Mouse (Mus musculus) lung, postnatal 25 days (tissue): ENCODE data around the gene Phyh.

Experiments
- DNase-seq: peaks from one replicate; pipeline ENCODE4 v3.0.0; 2022; ENCODE audit warnings: low spot score

Gene Phyh

DNA sequence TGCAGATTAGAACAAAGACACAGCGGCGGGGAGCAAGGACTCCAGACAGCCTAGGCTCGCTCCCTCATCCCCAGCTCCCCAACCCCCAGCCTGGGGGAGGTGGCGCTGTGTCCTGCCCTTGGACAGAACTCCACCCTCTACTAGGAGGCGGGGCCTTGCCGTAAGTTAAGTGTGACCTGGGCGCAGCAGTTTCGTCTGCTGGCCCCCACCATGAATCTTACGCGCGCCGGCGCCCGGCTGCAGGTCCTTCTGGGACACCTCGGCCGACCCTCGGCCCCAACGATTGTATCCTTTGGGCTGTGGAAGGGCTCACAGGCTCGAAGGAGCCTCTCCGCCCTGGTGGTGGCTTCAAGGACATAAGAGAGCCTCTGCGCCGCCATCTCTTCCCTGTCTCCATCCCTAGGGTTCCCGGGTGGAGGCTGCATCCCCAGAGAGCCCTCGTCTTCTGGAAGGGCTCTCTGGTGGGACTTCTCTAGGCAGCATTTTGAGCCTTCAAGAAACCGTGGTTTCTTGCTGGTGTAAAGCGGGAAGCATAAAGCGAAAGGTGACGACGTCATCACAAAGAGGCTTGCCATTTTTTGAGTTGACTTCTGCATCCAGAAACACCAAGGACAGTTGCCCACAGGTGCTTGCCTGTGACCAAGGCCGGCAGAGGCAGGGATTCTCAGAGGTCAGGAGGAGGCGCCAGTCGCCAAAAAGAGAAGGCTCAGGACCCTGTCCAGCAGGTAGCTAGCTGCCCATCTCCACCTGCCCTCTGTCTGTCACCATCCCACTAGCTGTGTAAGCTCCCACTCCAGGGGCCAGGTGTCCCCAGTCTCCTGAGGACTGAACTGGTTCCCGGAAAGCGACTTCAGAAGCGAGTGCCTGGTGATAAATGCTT lies at the start of gene Phyh:
Gene Phyh (plus strand): TSS at position 160 of the 880 bp plus-strand sequence.
- peak; percentile 91 for DNase-seq

DNA sequence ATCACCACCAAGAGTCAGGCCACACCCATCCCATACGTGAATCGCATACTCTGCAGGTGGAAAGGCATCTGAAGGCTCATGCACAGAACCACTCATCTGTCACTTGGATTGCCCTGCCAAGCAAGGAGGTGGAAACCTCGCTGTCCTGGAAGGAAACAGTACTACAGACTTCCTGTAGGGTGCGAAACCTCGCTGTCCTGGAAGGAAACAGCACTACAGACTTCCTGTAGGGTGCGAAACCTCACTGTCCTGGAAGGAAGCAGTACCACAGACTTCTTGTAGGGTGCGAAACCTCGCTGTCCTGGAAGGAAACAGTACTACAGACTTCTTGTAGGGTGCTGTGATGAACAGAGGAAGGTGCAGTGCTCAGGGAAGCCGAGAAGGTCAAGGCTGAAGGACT lies 46.1 kb upstream of the Phyh start:
- no peak for DNase-seq

DNA sequence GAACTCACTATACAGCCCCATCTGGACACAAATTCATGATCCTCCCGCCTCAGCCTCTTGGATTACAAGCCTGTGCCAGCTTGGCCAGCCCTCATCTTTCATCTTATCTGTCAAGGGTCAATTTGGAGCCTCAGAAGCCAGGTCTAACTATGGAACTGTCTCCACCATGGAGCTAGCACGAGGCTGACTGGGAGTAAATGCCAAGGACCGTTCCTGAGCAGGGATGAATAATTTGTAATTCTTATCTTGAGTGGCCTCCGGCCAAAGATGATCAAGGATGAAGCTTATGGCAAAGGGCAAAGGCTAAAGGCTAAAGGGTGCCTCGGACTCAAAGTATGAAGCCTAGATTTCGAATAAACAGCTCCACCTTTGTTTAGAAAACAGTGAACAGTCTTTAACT lies 45.5 kb upstream of the Phyh start:
- DNase-seq: no peak

DNA sequence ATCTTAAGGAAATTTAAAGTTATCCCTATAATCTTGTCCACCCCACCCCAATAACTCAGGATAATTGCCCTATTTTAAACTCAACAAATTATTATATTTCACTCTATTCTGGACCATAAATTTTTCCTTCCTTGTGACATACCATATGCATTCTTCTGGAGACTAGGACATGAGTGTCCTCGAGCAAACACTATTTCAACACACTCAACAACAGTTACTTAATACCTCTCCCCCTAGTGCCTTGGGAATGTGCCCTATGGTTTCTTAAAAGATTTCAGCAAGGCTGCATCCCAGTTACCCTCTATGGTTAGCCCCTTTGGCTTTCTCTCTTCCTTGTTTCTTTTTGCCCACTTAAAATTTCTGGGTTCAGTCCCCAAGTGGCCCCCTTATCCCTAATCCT lies 43.7 kb upstream of the Phyh start:
- no peak for DNase-seq

DNA sequence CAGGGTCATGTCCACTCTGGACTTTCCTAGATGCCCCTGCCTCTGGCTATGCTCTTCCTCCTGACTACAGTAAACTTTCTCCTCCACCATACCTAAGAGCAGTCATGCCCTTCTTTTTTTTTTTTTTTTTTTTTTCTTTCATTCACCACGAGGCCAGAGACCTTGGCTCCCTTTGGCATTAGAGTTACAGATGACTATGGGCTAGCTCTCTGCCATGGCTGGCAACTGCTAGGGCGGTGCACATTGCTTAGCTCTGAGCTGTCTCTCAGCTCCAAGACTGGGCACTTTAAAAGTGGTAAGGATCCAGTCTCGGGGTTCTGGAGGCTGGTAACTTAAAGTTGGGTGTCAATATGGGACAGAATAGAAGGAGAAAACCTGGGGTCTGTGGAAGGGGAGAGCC lies 42.7 kb upstream of the Phyh start:
- DNase-seq: no peak

DNA sequence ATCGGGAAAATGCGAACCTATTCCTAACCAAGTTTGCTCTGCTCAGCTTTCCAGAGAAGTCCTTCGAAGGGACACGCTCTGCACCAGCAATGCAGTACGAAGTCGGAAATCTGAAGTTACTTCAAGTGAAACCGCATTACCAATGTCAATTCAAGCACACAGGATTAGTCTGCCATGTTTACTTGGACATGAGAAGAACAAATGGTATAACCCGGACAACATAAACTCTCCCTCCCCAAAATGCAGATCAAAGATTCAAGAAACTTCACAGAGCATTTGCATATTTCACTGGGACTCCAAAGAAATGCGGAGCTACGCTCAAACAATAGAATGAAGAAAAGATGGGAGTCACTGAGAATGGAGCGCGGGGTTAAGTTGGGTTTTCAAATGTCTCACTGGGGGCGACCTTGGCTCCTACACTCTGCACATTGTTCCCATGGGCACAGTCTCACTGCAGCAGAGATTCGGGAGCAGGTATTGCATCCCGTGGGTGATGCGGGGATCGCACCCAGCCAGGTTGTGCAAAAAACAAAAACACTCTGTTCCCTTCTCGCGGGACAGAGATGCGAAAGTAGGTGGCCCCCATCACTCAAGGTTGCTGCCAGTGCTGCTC lies 38.0 kb upstream of the Phyh start:
- no peak for DNase-seq

DNA sequence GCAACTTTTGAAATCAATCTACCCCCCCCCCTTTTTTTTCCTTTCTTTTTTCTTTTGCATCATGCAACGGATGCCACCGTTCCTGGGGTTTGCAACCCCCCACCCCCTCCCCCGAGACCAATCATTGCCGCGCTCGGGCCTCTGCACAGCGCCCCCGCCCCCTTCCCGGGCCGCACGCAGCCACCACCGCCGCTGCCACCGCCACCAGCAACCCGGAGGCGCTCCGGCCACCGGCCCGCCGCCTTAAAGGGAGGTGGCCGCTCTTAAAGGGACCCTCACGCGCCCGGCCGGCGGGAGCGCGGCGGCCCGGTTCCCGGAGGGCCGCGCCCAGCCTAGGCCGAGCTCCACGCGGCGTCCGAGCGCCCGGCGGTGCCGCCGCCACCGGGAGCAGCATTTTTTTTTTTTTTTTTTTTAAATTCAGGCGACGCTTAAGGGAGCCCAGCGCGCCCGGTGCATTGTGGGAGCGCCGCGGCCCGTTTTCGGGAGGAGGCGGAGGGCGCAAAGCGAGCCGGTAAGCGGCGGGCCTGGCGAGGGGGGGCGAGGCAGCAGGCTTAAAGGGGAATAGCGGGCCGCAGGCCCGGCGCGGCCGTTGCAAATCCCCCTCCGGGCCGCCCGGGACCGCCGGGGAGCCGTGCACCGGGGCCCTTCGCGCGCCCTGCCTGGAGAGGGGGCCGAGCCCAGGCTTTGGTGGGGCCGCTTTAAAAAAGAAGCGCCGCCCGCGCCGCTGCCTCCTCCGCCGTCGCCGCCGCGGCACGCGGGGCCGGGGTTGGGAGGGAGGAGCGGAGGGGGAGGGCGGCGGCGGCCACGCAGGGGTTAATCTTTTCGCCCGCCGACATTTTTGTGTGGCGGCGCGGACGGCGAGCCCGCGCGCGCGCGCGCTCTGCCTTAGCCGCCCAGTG lies 37.2 kb upstream of the Phyh start, which contains the start of gene Sephs1:
Gene Sephs1 (plus strand): TSS at position 215 of the 899 bp plus-strand sequence.
- DNase-seq: peak; percentile 80

DNA sequence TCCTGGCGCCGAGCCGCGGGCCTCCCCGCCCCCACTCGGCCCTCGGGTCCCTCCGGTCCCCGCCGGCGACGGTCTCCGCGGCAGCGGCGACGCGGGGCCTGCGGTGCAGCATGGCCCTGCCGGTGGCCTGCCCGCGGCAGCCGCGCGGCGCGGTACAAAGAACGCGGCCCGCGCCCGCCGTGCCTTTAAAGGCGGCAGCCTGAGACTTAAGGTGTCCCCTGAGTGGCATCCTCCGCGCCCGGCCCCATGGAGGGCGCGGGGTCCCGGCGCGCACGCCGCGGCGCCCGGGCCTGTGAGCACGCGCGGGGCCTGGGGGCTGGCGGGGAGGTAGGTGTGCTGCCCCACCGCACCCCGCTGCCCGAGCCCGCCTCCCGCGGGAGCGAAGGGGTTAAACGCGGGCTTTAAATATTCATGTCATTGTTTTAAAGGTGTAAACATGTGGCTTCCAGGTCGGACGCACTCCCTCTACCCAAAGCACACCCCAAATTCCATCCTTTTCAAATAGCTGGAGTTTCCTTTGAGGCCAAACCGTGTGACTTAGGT lies 36.5 kb upstream of the Phyh start:
- peak; percentile 65 for DNase-seq

DNA sequence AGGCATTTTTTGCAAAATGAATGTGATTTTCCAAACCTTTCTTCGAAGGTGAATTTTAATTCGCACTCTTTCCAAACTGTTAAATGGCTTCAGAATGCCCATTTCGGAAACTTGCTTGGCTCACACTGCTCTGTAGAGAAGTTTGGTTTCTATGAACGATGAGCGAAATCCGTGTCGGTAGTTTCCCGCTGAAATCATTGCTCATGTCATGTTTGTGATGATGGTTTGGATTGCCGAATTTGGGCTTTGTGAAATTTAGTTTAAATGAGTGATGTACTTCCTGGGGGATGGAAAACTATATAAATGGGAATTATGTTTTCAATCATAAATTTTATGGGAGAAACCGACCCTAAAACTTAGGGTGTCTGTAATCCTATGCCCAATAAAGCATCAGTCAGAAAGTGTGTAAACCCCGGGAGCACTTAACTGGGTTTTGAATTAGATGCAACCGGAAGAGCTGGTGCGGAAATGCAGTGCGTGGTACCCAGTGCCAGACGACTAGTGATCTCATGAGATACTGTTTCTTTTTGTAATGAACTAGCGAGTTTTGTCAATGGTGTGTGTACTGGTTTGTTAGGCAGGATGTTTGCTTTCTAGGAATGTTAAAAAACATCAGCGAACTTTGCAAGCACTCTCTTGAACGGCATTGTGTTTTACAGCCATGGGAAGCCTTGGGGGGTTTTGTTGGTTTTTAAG lies 35.7 kb upstream of the Phyh start:
- no peak for DNase-seq

DNA sequence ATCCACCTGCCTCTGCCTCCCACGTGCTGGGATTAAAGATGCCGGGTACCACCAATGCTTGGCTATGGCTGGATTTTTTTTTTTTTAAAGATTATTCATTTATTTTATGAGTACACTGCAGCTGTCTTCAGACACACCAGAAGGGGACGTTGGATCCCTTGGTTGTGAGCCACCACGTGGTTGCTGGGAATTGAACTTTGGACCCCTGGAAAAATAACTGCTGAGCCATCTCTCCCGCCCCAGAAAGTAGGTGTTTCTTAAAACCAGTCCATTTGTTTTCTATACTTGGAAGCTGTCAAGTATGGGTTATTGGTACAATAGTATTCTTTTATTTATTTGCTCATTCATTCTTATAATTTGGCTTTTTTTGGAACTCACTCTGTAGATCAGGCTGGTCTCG lies 31.9 kb upstream of the Phyh start:
- DNase-seq: no peak

DNA sequence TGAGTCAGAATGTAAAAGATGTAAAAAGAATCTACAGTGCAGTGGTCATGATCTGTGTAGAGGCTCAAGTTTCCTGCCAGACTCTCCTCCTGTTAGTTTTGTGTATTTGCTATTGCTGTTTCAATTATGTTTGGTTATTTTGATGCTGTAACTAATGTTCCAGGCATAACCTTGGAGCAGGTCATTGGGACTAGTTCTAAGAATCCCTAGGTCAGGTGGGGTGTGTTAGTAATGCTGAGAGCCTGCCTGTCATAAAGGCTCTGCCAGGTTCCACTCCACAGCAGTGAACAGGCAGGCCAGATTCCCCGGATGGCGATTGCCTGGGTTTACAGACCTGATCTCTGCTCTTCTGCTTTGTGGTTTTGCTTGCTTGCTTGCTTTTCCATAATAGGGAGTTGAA lies 23.2 kb upstream of the Phyh start:
- DNase-seq: no peak

DNA sequence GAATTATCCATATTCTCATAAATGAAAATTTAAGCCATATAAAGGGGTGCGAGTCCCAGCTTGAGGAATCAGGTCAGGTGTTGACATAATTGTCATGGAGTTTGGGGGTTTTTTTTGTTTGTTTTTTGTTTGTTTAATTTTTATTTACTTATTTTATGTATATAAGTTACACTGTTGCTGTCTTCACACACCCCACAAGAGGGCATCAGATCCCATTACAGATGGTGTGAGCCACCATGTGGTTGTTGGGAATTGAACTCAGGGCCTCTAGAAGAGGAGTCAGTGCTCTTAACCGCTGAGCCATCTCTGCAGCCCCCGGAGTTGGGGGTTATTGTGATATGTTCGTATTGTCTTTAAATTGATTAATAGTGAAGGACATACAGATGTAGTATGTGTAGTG lies 21.8 kb upstream of the Phyh start:
- DNase-seq: no peak

DNA sequence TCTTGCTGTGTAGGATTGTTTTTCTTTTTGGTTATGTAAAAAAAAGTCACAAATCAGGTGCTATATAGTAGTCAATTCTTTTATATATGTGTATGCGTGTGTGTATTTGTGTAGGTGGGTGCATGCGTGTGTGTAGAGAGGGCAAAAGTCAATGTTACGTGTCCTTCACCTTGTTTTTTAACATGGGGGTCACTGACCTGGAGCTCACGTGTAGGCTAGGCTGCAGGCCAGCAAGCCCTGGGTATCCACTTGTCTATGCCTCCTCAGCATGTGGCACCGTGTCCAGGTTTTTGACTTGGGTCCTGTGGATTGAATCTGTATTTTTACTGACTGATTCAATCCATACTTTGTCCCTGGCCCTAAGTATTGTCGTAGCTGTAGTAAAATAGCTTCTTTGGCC lies 18.2 kb upstream of the Phyh start:
- DNase-seq: no peak

DNA sequence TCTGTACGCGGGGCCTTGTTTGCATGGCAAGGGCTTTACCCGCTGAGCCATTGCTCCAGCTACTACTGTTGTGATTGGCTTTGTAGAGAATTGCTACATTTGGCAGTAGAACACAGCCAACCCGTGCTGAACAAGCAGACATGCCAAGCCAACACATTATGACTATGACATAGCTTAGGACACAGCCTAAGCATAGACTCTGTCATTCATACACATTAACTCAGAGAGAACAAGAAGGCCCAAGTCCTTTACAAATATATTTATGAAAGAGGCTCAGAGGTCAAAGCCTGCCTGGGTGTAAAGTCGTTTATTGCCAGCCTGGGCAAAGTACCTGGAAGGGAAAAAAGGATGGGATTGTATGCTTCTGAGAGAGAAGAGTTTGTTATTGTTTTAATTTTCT lies 16.5 kb upstream of the Phyh start:
- no peak for DNase-seq

DNA sequence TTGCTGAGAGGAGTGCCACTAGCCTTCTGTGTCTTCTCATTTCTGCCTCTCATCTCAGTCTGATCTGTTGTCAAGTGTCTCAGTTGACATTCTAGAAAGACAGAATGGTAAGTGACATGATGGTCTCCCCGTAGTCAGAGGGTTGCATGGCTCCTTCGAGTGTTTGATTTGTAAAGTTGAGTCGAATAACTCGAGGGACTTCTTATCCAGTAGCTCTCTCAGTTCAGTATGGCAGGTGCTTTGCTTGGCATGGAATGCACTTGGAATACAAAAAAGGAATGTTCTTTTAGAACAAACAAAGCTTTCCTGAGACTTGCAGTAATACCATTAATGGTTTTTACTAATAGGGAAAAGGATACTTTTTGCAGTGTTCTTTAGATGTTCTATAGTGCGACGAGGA lies 11.7 kb upstream of the Phyh start:
- DNase-seq: peak; percentile 42

DNA sequence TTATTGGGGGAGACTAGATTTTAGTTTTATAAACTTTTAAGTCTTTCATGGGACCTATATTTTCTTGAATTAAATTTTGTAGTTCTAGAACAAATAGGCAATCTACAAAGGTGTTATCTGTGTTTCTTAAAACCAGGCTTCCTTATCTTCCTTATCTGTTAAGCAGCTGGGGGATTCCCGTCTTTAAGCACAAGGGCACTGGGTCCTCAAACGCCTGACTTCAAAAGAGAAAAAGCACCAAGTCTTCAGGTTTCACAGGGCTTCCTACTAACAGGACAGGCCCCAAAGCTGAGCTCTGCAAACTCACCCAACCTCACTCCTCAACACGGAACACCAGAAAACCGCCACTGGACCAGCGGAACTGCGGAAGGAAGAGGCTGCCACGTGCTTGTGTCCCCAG lies 10.9 kb upstream of the Phyh start:
- DNase-seq: no peak

DNA sequence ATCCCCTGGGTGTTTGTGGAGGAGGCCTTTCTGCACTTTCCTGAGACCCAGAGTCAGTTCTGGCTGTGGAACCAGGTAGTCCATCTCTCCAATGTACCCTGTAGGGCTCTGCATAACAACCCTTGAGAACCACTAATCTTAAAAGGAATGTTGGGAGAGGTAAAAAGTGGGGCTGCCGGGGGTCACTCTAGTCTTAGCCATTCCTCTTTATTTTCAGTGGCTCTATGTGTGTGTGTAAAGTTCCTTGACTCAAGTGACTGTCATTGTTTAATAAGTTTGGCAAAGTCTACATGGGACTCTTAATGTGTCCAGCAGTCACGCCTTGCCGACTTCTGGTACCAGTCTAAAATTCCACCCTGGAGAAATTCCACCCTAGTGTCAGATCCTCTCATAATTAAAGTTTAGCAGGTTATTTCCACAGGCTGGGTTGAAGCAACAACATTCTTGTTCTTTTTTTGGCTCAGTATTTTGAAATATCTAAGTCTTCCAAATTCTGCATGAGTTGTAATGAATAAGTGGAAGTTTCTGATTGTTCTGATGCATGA lies 10.0 kb upstream of the Phyh start:
- DNase-seq: peak; percentile 27

DNA sequence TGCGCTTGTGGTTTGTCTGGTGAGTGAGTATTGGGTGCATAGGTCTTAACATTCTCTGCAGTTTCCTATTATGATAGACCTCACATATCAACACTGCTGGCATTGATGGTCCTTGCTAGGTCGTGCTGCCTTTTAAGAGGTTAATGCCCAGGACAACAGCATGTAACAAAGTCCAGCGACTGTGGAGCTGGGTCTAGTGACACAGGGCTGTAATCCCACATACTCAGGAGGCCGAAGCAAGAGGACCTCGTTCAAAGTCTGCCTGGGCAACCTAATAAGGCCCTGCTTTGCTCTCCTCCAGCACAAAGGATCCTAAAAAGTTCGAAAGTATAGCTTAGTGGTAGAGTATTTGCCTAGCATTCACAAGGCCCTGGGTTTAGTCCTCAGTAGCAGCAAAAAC lies 8.9 kb upstream of the Phyh start:
- DNase-seq: no peak

DNA sequence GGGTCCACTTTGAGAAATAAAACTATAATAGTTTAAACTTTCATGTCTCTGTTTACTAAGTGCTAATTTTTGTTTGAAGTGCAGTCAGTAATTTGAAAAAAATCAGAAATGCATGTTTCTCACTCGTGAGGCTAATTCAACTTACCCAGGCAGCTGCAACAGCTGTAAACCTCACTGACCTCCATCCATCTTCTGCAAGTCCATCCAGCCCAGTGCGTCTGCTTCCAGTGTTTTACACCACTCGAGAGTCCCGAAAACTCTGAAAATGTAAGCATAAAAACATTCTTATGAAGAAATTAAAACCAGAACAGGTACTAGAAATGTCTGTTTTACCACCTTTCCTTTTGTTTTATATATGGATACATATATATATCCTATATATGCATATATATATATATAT lies 8.3 kb upstream of the Phyh start:
- no peak for DNase-seq

DNA sequence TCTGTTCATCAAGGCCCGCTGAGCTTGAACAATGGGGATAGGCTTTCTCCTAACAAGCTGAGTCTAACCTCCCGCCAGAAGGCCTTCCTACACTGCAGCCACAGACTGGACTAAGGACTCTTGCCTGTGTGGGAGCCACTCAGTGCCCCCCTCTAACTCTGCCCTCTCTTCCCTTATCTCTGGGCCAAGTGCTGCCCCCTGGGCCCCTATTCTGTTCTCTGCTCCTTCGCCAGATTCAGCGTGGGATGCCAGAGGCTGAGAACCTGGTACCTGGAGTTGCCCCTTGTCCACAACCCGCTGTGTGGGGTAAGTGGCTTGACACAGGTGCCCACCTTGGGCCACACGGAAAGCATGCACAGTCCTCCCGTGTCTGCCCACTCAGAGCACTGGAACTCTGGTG lies 4.9 kb upstream of the Phyh start:
- no peak for DNase-seq

DNA sequence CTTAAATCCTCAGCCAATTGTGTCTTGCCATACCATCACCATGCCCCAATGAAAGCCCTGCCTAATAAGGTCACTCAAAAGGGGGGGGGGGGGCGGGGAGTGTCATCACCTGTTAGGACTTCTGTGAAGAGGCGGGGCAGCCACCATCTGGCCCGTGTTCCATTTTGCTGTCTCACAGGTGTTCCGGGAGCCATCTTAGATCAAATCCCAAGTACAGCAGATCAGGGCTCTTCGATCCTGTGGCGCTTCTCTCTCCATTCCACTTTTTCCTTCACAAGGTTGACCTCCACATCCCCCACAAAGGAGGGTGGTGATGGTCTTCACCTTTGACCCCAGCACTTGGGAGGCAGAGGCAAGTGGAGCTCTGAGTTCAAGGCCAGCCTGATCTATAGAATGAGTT lies 2.8 kb upstream of the Phyh start:
- no peak for DNase-seq
